27 mouse cellular contexts compared by ENCODE assay signal in genomic region chr5:149616138-149616537, GRCm38 (mm10). TPM values are rescaled to one million over a fixed set of nuclear protein-coding genes. Genes with fewer than 3 reads are reported as not detected.
A peak's percentile ranks its signal among the peaks of the same experiment; 100 is the strongest.
DNase-seq lines count a peak whose midpoint lies in the region; ATAC-seq and TF ChIP-seq lines count a peak whose summit lies in the region.
"Had no signal": no experiment of that assay in that cellular context is flagged by ENCODE, and none has a peak within 500 bp of the region (broad histone marks: within the 10 kb centered on the region; RNA-seq: fewer than 3 reads in every experiment).

No protein-coding gene starts in this region.

- no peaks in the 10 kb centered on the region for H3K27me3 ChIP-seq in stomach, postnatal 0 days (ENCODE audit: control insufficient read depth, insufficient read depth, low read length)
- H3K27me3 ChIP-seq: heart, embryonic 13.5 days; limb, embryonic 13.5 days; liver, embryonic 12.5 days; midbrain, embryonic 13.5 days had no signal

- no peak overlapping the region for H3K4me2 ChIP-seq in stomach, postnatal 0 days (replicated peaks; ENCODE audit: low read depth)
- H3K4me2 ChIP-seq: heart, embryonic 13.5 days; limb, embryonic 13.5 days; liver, embryonic 12.5 days; midbrain, embryonic 13.5 days had no signal

- no peaks in the 10 kb centered on the region for H3K4me1 ChIP-seq in stomach, postnatal 0 days (replicated peaks; ENCODE audit: control insufficient read depth, insufficient read depth)
- H3K4me1 ChIP-seq: heart, embryonic 13.5 days; liver, embryonic 12.5 days had no signal

- 33% methylated on average over 1 of the region's 1 CpGs for WGBS in stomach, postnatal 0 days

- ATAC-seq in stomach, postnatal 0 days (ENCODE audit: low FRiP score, low TSS enrichment) = 0 out of 2 replicates have a peak, but pooled peaks have one; percentile 18
- ATAC-seq: CD4-positive, CD25-positive, alpha-beta regulatory T cell, adult 4 months; hindbrain, postnatal 0 days; intestine, embryonic 16.5 days; liver, embryonic 12.5 days; midbrain, embryonic 13.5 days had no signal

- no peak for TF ChIP-seq CTCF in stomach, postnatal 0 days (IDR thresholded peaks at IDR 0.05; ENCODE audit: low read depth)

- H3K27ac ChIP-seq in stomach, postnatal 0 days (replicated peaks) = no peak overlapping the region
- H3K27ac ChIP-seq: embryonic facial prominence, embryonic 10.5 days; forebrain, embryonic 10.5 days; heart, embryonic 13.5 days; hindbrain, postnatal 0 days; limb, embryonic 13.5 days; liver, embryonic 12.5 days; midbrain, embryonic 13.5 days had no signal

- no peak overlapping the region for H3K4me3 ChIP-seq in stomach, postnatal 0 days (ENCODE audit: low read depth, low read length)
- H3K4me3 ChIP-seq: embryonic facial prominence, embryonic 10.5 days; forebrain, embryonic 10.5 days; heart, embryonic 13.5 days; limb, embryonic 13.5 days; liver, embryonic 12.5 days; midbrain, embryonic 13.5 days had no signal

- peaks cover 24% of the 10 kb centered on the region for H3K36me3 ChIP-seq in stomach, postnatal 0 days (ENCODE audit: control insufficient read depth, insufficient read depth, low read length)

- peak; percentile 27 for DNase-seq in adrenal gland, postnatal 14 days
- DNase-seq in adrenal gland, postnatal 10 days = no peak
- DNase-seq in retina, postnatal 1 day = peak; percentile 11
- no peak for DNase-seq in retina, embryonic 14.5 days (ENCODE audit: low spot score)
- DNase-seq in kidney, postnatal 10 days = peak; percentile 47
- DNase-seq in stomach, postnatal 0 days (ENCODE audit: low spot score) = no peak
- DNase-seq in gastrocnemius, postnatal 36 days = no peak
- DNase-seq in layer of hippocampus, postnatal 36 days = no peak
- DNase-seq: cerebellum, adult 9-10 months; gastrocnemius, postnatal 14 days; heart, adult 18-20 months; heart, postnatal 14 days; lung, adult 2 months; lung, postnatal 14 days; right cerebral cortex, postnatal 4 days; thymus, adult 2 months; thymus, postnatal 4 days had no signal

- no peak for TF ChIP-seq EP300 in stomach, postnatal 0 days (optimal IDR thresholded peaks at IDR 0.05)

- H3K9ac ChIP-seq in stomach, postnatal 0 days (ENCODE audit: low read length) = no peak overlapping the region
- H3K9ac ChIP-seq: heart, embryonic 13.5 days; limb, embryonic 13.5 days; liver, embryonic 12.5 days; midbrain, embryonic 13.5 days had no signal

- no peaks in the 10 kb centered on the region for H3K9me3 ChIP-seq in stomach, postnatal 0 days (ENCODE audit: control insufficient read depth, low read length)
- H3K9me3 ChIP-seq: embryonic facial prominence, embryonic 10.5 days; forebrain, embryonic 10.5 days; G1E; heart, embryonic 13.5 days; limb, embryonic 13.5 days; liver, embryonic 12.5 days; midbrain, embryonic 13.5 days had no signal

- intact Hi-C loops in gastrocnemius, postnatal 36 days (cut with DNase I) = no loop called here

RNA-seq across cellular contexts. Expression of gene Hsph1, which starts 20.0 kb away (rescaled TPM):
- total RNA-seq in adrenal gland, postnatal 14 days (2021) = 62.0 and 113 TPM in 2 replicates
- total RNA-seq in adrenal gland, postnatal 10 days (2021) = 10 to 100 TPM; 30.1 to 35.3 TPM
- polyA plus RNA-seq in stomach, postnatal 0 days (2015; fragmentation: Nextera tagmentation; extraction: Ambion mirVana) = 11.7 and 13.4 TPM in 2 replicates
- total RNA-seq in gastrocnemius, postnatal 36 days (2021) = 10 to 100 TPM; 47.0 to 70.4 TPM
- total RNA-seq in layer of hippocampus, postnatal 36 days (2021) = 100 to 1,000 TPM; 397 to 414 TPM

Comparison
In these comparisons a context has a peak if more than half of its experiments do, and no peak if none do; other contexts are left out.
1. DNase-seq: peak in adrenal gland, postnatal 14 days (single experiment), retina, postnatal 1 day (single experiment) and kidney, postnatal 10 days (single experiment); none in adrenal gland, postnatal 10 days (single experiment), retina, embryonic 14.5 days (single experiment), stomach, postnatal 0 days (single experiment), gastrocnemius, postnatal 36 days (0 of 2) and layer of hippocampus, postnatal 36 days (0 of 2).